Mouse (Mus musculus): ENCODE measurements around the gene Flnb. TPM values are rescaled to one million over a fixed set of nuclear protein-coding genes. Genes with fewer than 3 reads are reported as not detected.

Gene Flnb
- polyA plus RNA-seq, 1 experiment from 2014 or later: 2.8 TPM

GRCm38 (mm10) chr14:7944349-7945039, 126.7 kb downstream of the Flnb start:
- Histone ChIP-seq H3K4me3 (ENCODE audit: inconsistent target) (no peak overlapping the region), H3K36me3 (ENCODE audit: inconsistent target) (no peaks in the 10 kb centered on the region), H3K79me2 (ENCODE audit: inconsistent target) (no peaks in the 10 kb centered on the region), H3K27ac (no peak overlapping the region)
- WGBS (ENCODE audit: missing documents): 42% methylated on average over 8 of the region's 8 CpGs

GRCm38 (mm10) chr14:7945261-7945660, 127.5 kb downstream of the Flnb start:
- 78% methylated on average over 5 of the region's 5 CpGs for WGBS (ENCODE audit: missing documents)
- Histone ChIP-seq H3K36me3 (ENCODE audit: inconsistent target) (no peaks in the 10 kb centered on the region), H3K79me2 (ENCODE audit: inconsistent target) (no peaks in the 10 kb centered on the region), H3K4me3 (ENCODE audit: inconsistent target) (no peak overlapping the region), H3K27ac (no peak overlapping the region)

GRCm38 (mm10) chr14:7951234-7951633, 133.5 kb downstream of the Flnb start:
- Histone ChIP-seq H3K27ac (no peak overlapping the region), H3K79me2 (ENCODE audit: inconsistent target) (no peaks in the 10 kb centered on the region), H3K36me3 (ENCODE audit: inconsistent target) (no peaks in the 10 kb centered on the region), H3K4me3 (ENCODE audit: inconsistent target) (no peak overlapping the region)
- whole genome bisulfite sequencing (ENCODE audit: missing documents): 96% methylated on average over 8 of the region's 9 CpGs

- Histone ChIP-seq H3K4me3 (ENCODE audit: inconsistent target) (no peak overlapping the region), H3K36me3 (ENCODE audit: inconsistent target) (no peaks in the 10 kb centered on the region), H3K79me2 (ENCODE audit: inconsistent target) (no peaks in the 10 kb centered on the region), H3K27ac (no peak overlapping the region)
- WGBS (ENCODE audit: missing documents): 84% methylated on average over 12 of the region's 12 CpGs
Measured at GRCm38 (mm10) chr14:7952610-7953254, 135.0 kb downstream of the Flnb start.

GRCm38 (mm10) chr14:7954071-7954471, 136.3 kb downstream of the Flnb start:
- WGBS (ENCODE audit: missing documents): 88% methylated on average over 6 of the region's 6 CpGs
- Histone ChIP-seq H3K27ac (no peak overlapping the region), H3K4me3 (ENCODE audit: inconsistent target) (no peak overlapping the region), H3K79me2 (ENCODE audit: inconsistent target) (no peaks in the 10 kb centered on the region), H3K36me3 (ENCODE audit: inconsistent target) (no peaks in the 10 kb centered on the region)

GRCm38 (mm10) chr14:7956427-7956826, 138.7 kb downstream of the Flnb start:
- H3K36me3 ChIP-seq (ENCODE audit: inconsistent target): no peaks in the 10 kb centered on the region
- H3K27ac ChIP-seq: no peak overlapping the region
- 96% methylated on average over 10 of the region's 10 CpGs for WGBS (ENCODE audit: missing documents)
- H3K79me2 ChIP-seq (ENCODE audit: inconsistent target): no peaks in the 10 kb centered on the region
- H3K4me3 ChIP-seq (ENCODE audit: inconsistent target): no peak overlapping the region

GRCm38 (mm10) chr14:7957049-7957448, 139.3 kb downstream of the Flnb start, which contains the start of gene Gm45521:
Gene Gm45521, plus strand, starts transcription at chr14:7957288.
- WGBS (ENCODE audit: missing documents): 90% methylated on average over 9 of the region's 9 CpGs
- Histone ChIP-seq H3K79me2 (ENCODE audit: inconsistent target) (no peaks in the 10 kb centered on the region), H3K27ac (no peak within 1 kb of the TSS), H3K4me3 (ENCODE audit: inconsistent target) (no peak within 1 kb of the TSS), H3K36me3 (ENCODE audit: inconsistent target) (no peaks in the 10 kb centered on the region)

GRCm38 (mm10) chr14:7960616-7961015, 142.9 kb downstream of the Flnb start:
- Histone ChIP-seq H3K4me3 (ENCODE audit: inconsistent target) (no peak overlapping the region), H3K79me2 (ENCODE audit: inconsistent target) (no peaks in the 10 kb centered on the region), H3K36me3 (ENCODE audit: inconsistent target) (no peaks in the 10 kb centered on the region), H3K27ac (no peak overlapping the region)
- WGBS (ENCODE audit: missing documents): 70% methylated on average over 11 of the region's 11 CpGs

- no peak overlapping the region for H3K27ac ChIP-seq
- no peak overlapping the region for H3K4me3 ChIP-seq (ENCODE audit: inconsistent target)
- WGBS (ENCODE audit: missing documents): 51% methylated on average over 5 of the region's 5 CpGs
Measured at GRCm38 (mm10) chr14:7961714-7962113, 144.0 kb downstream of the Flnb start.

GRCm38 (mm10) chr14:7962626-7963025, 144.9 kb downstream of the Flnb start:
- Histone ChIP-seq H3K4me3 (ENCODE audit: inconsistent target) (no peak overlapping the region), H3K79me2 (ENCODE audit: inconsistent target) (no peaks in the 10 kb centered on the region), H3K36me3 (ENCODE audit: inconsistent target) (no peaks in the 10 kb centered on the region), H3K27ac (no peak overlapping the region)
- 94% methylated on average over 2 of the region's 2 CpGs for WGBS (ENCODE audit: missing documents)

More at GRCm38 (mm10) chr14:7961714-7962113, 144.0 kb downstream of the Flnb start:
- no peaks in the 10 kb centered on the region for H3K36me3 ChIP-seq (ENCODE audit: inconsistent target)
- no peaks in the 10 kb centered on the region for H3K79me2 ChIP-seq (ENCODE audit: inconsistent target)

GRCm38 (mm10) chr14:7963160-7963559, 145.4 kb downstream of the Flnb start:
- 74% methylated on average over 7 of the region's 7 CpGs for WGBS (ENCODE audit: missing documents)
- Histone ChIP-seq H3K27ac (no peak overlapping the region), H3K79me2 (ENCODE audit: inconsistent target) (no peaks in the 10 kb centered on the region), H3K36me3 (ENCODE audit: inconsistent target) (no peaks in the 10 kb centered on the region), H3K4me3 (ENCODE audit: inconsistent target) (no peak overlapping the region)

- Histone ChIP-seq H3K36me3 (ENCODE audit: inconsistent target) (no peaks in the 10 kb centered on the region), H3K4me3 (ENCODE audit: inconsistent target) (no peak overlapping the region), H3K27ac (no peak overlapping the region), H3K79me2 (ENCODE audit: inconsistent target) (no peaks in the 10 kb centered on the region)
- WGBS (ENCODE audit: missing documents): 54% methylated on average over 11 of the region's 11 CpGs
Measured at GRCm38 (mm10) chr14:7964219-7964889, 146.6 kb downstream of the Flnb start.

- Histone ChIP-seq H3K4me3 (ENCODE audit: inconsistent target) (no peak overlapping the region), H3K36me3 (ENCODE audit: inconsistent target) (no peaks in the 10 kb centered on the region), H3K27ac (no peak overlapping the region), H3K79me2 (ENCODE audit: inconsistent target) (no peaks in the 10 kb centered on the region)
- WGBS (ENCODE audit: missing documents): 28% methylated on average over 10 of the region's 10 CpGs
Measured at GRCm38 (mm10) chr14:7971889-7972493, 154.2 kb downstream of the Flnb start.

- Histone ChIP-seq H3K4me3 (ENCODE audit: inconsistent target) (no peak overlapping the region), H3K36me3 (ENCODE audit: inconsistent target) (no peaks in the 10 kb centered on the region), H3K27ac (no peak overlapping the region), H3K79me2 (ENCODE audit: inconsistent target) (no peaks in the 10 kb centered on the region)
- WGBS (ENCODE audit: missing documents): 88% methylated on average over 1 of the region's 1 CpGs
Measured at GRCm38 (mm10) chr14:7974643-7975042, 156.9 kb downstream of the Flnb start.

GRCm38 (mm10) chr14:7975177-7975576, 157.4 kb downstream of the Flnb start:
- Histone ChIP-seq H3K27ac (no peak overlapping the region), H3K4me3 (ENCODE audit: inconsistent target) (no peak overlapping the region), H3K79me2 (ENCODE audit: inconsistent target) (no peaks in the 10 kb centered on the region), H3K36me3 (ENCODE audit: inconsistent target) (no peaks in the 10 kb centered on the region)
- 97% methylated on average over 6 of the region's 6 CpGs for WGBS (ENCODE audit: missing documents)
